Mouse (Mus musculus) fibroblast of lung, adult 2 months (primary cell): ENCODE measurements around the gene Adgra3.

Experiments used
- DNase-seq: peaks from one replicate; pipeline ENCODE4 v3.0.0-alpha.2; 2011; ENCODE audit warnings: low read depth

Gene Adgra3

GRCm38 (mm10) chr5:50031763-50032272, 27.0 kb downstream of the Adgra3 start:
- DNase-seq, result no peak

- no peak for DNase-seq
Observed at GRCm38 (mm10) chr5:50031288-50031687, 27.5 kb downstream of the Adgra3 start.

GRCm38 (mm10) chr5:50029662-50030061, 29.1 kb downstream of the Adgra3 start:
- no peak for DNase-seq

GRCm38 (mm10) chr5:50027561-50027960, 31.2 kb downstream of the Adgra3 start:
- no peak for DNase-seq

- DNase-seq, result no peak
Observed at GRCm38 (mm10) chr5:50027001-50027400, 31.8 kb downstream of the Adgra3 start.

- no peak for DNase-seq
Observed at GRCm38 (mm10) chr5:50026148-50026547, 32.7 kb downstream of the Adgra3 start.

- DNase-seq, result no peak
Observed at GRCm38 (mm10) chr5:50024097-50024496, 34.7 kb downstream of the Adgra3 start.

GRCm38 (mm10) chr5:50015987-50016587, 42.7 kb downstream of the Adgra3 start:
- no peak for DNase-seq

GRCm38 (mm10) chr5:50015147-50015697, 43.6 kb downstream of the Adgra3 start:
- no peak for DNase-seq

GRCm38 (mm10) chr5:50014658-50015057, 44.1 kb downstream of the Adgra3 start:
- DNase-seq, result no peak

- DNase-seq, result no peak
Observed at GRCm38 (mm10) chr5:50013965-50014364, 44.8 kb downstream of the Adgra3 start.

GRCm38 (mm10) chr5:50008841-50009240, 50.0 kb downstream of the Adgra3 start:
- DNase-seq, result no peak

GRCm38 (mm10) chr5:50006915-50007658, 51.7 kb downstream of the Adgra3 start:
- DNase-seq, result no peak

- no peak for DNase-seq
Observed at GRCm38 (mm10) chr5:50002269-50002668, 56.5 kb downstream of the Adgra3 start.

GRCm38 (mm10) chr5:49999764-50000163, 59.0 kb downstream of the Adgra3 start:
- no peak for DNase-seq

GRCm38 (mm10) chr5:49997019-49997418, 61.8 kb downstream of the Adgra3 start:
- no peak for DNase-seq

- no peak for DNase-seq
Observed at GRCm38 (mm10) chr5:49996457-49996856, 62.3 kb downstream of the Adgra3 start.

GRCm38 (mm10) chr5:49990737-49991323, 68.0 kb downstream of the Adgra3 start:
- peak; percentile 20 for DNase-seq

GRCm38 (mm10) chr5:49988015-49988798, 70.6 kb downstream of the Adgra3 start:
- DNase-seq, result no peak

- DNase-seq, result no peak
Observed at GRCm38 (mm10) chr5:49980727-49981126, 78.1 kb downstream of the Adgra3 start.

- DNase-seq, result no peak
Observed at GRCm38 (mm10) chr5:49979246-49979645, 79.6 kb downstream of the Adgra3 start.

- peak; percentile 36 for DNase-seq
Observed at GRCm38 (mm10) chr5:49975971-49976370, 82.8 kb downstream of the Adgra3 start.
